ENCODE assay signal across 9 mouse cellular contexts in genomic region chr14:117930105-117930847, GRCm38 (mm10).
DNase-seq lines count a peak whose midpoint lies in the region; ATAC-seq and TF ChIP-seq lines count a peak whose summit lies in the region.
"Had no signal": no experiment of that assay in that cellular context is flagged by ENCODE, and none has a peak within 500 bp of the region (broad histone marks: within the 10 kb centered on the region; RNA-seq: fewer than 3 reads in every experiment).

No protein-coding gene starts in this region.

- H3K9ac ChIP-seq in heart, embryonic 12.5 days = no peak overlapping the region
- H3K9ac ChIP-seq in embryonic facial prominence, embryonic 15.5 days = no peak overlapping the region
- H3K9ac ChIP-seq in hindbrain, postnatal 0 days (replicated peaks; ENCODE audit: low read length) = no peak overlapping the region
- no peak overlapping the region for H3K9ac ChIP-seq in neural tube, embryonic 15.5 days (replicated peaks)
- H3K9ac ChIP-seq: liver, embryonic 14.5 days had no signal

- H3K27ac ChIP-seq in heart, embryonic 12.5 days (ENCODE audit: poor library complexity, severe bottlenecking) = no peak overlapping the region
- peak overlapping the region; percentile 53 for H3K27ac ChIP-seq in embryonic facial prominence, embryonic 15.5 days (replicated peaks)
- H3K27ac ChIP-seq in hindbrain, postnatal 0 days = peak overlapping the region; percentile 17; the same call in 1 of the 2 replicates
- peak overlapping the region; percentile 35; the same call in 1 of the 2 replicates for H3K27ac ChIP-seq in neural tube, embryonic 15.5 days (replicated peaks)
- H3K27ac ChIP-seq: liver, embryonic 14.5 days had no signal

- no peak for ATAC-seq in heart, embryonic 12.5 days (ENCODE audit: insufficient number of reproducible peaks, low FRiP score)
- peak; percentile 68 for ATAC-seq in embryonic facial prominence, embryonic 15.5 days (ENCODE audit: insufficient number of reproducible peaks, low FRiP score, low TSS enrichment, low read depth)
- peak; percentile 50 for ATAC-seq in hindbrain, postnatal 0 days
- peak; percentile 57 for ATAC-seq in neural tube, embryonic 15.5 days (ENCODE audit: low FRiP score)
- ATAC-seq in activated CD4-positive, CD25-positive, alpha-beta regulatory T cell, adult 4 months = no peak
- no peak for ATAC-seq in monocyte, adult 5-6 weeks (replicated peaks; ENCODE audit: insufficient number of reproducible peaks, low FRiP score, low TSS enrichment, poor library complexity, severe bottlenecking)

- no peaks in the 10 kb centered on the region; the same call in 1 of the 2 replicates for H3K4me1 ChIP-seq in heart, embryonic 12.5 days (replicated peaks)
- H3K4me1 ChIP-seq in embryonic facial prominence, embryonic 15.5 days = peaks cover 14% of the 10 kb centered on the region
- H3K4me1 ChIP-seq in hindbrain, postnatal 0 days (ENCODE audit: insufficient read depth, low read length) = 0 out of 2 replicates have a peak, but pooled peaks cover 6% of the 10 kb centered on the region
- H3K4me1 ChIP-seq in neural tube, embryonic 15.5 days = peaks cover 17% of the 10 kb centered on the region

- H3K9me3 ChIP-seq in heart, embryonic 12.5 days (replicated peaks) = no peaks in the 10 kb centered on the region
- H3K9me3 ChIP-seq in embryonic facial prominence, embryonic 15.5 days (replicated peaks) = no peaks in the 10 kb centered on the region
- no peaks in the 10 kb centered on the region for H3K9me3 ChIP-seq in hindbrain, postnatal 0 days (ENCODE audit: low read length)
- no peaks in the 10 kb centered on the region for H3K9me3 ChIP-seq in neural tube, embryonic 15.5 days (replicated peaks)

- H3K36me3 ChIP-seq in heart, embryonic 12.5 days = no peaks in the 10 kb centered on the region
- H3K36me3 ChIP-seq in embryonic facial prominence, embryonic 15.5 days = no peaks in the 10 kb centered on the region
- no peaks in the 10 kb centered on the region for H3K36me3 ChIP-seq in hindbrain, postnatal 0 days (ENCODE audit: insufficient read depth, low read length)
- no peaks in the 10 kb centered on the region for H3K36me3 ChIP-seq in neural tube, embryonic 15.5 days

- H3K4me3 ChIP-seq in heart, embryonic 12.5 days = no peak overlapping the region
- no peak overlapping the region for H3K4me3 ChIP-seq in embryonic facial prominence, embryonic 15.5 days (replicated peaks)
- no peak overlapping the region for H3K4me3 ChIP-seq in hindbrain, postnatal 0 days (ENCODE audit: low read length)
- no peak overlapping the region for H3K4me3 ChIP-seq in neural tube, embryonic 15.5 days (replicated peaks)

- TF ChIP-seq CTCF in hindbrain, postnatal 0 days (IDR thresholded peaks at IDR 0.05; ENCODE audit: low read depth) = no peak

- WGBS in heart, embryonic 12.5 days = 36% methylated on average over 13 of the region's 13 CpGs
- WGBS in embryonic facial prominence, embryonic 15.5 days = 10% methylated on average over 13 of the region's 13 CpGs
- WGBS in hindbrain, postnatal 0 days = 12% methylated on average over 13 of the region's 13 CpGs
- 12% methylated on average over 13 of the region's 13 CpGs for WGBS in neural tube, embryonic 15.5 days

- peaks cover 65% of the 10 kb centered on the region for H3K27me3 ChIP-seq in heart, embryonic 12.5 days (replicated peaks)
- no peaks in the 10 kb centered on the region for H3K27me3 ChIP-seq in embryonic facial prominence, embryonic 15.5 days
- H3K27me3 ChIP-seq in hindbrain, postnatal 0 days (ENCODE audit: insufficient read depth, low read length) = no peaks in the 10 kb centered on the region
- no peaks in the 10 kb centered on the region for H3K27me3 ChIP-seq in neural tube, embryonic 15.5 days (replicated peaks)

- peak; percentile 36 to 48 for DNase-seq in heart, adult 18-20 months
- DNase-seq in hindbrain, postnatal 0 days (ENCODE audit: low spot score) = peak; percentile 49
- DNase-seq in spleen, postnatal 36 days (ENCODE audit: low spot score in 2 of 2) = no peak

- H3K4me2 ChIP-seq in heart, embryonic 12.5 days = no peak overlapping the region
- H3K4me2 ChIP-seq in embryonic facial prominence, embryonic 15.5 days (replicated peaks) = no peak overlapping the region; the same call in 1 of the 2 replicates
- H3K4me2 ChIP-seq in hindbrain, postnatal 0 days (ENCODE audit: low read depth, low read length) = 0 out of 2 replicates have a peak overlapping the region, but pooled peaks have one; percentile 1
- no peak overlapping the region; the same call in 1 of the 2 replicates for H3K4me2 ChIP-seq in neural tube, embryonic 15.5 days

Comparison
In these comparisons a context has a peak if more than half of its experiments do, and no peak if none do; other contexts are left out.
1. DNase-seq: peak in heart, adult 18-20 months (2 of 2) and hindbrain, postnatal 0 days (single experiment); none in spleen, postnatal 36 days (0 of 2).
2. ATAC-seq: peak in embryonic facial prominence, embryonic 15.5 days (single experiment), hindbrain, postnatal 0 days (single experiment) and neural tube, embryonic 15.5 days (single experiment); none in heart, embryonic 12.5 days (single experiment), activated CD4-positive, CD25-positive, alpha-beta regulatory T cell, adult 4 months (single experiment) and monocyte, adult 5-6 weeks (single experiment).